Mouse (Mus musculus) megakaryocyte, embryonic 14.5 days (primary cell): Measurements from ENCODE around the gene Esyt1.

Source experiments
- FLI1 ChIP-seq: IDR thresholded peaks from 2 replicates; pipeline ENCODE4 v1.6.1; 2012; ENCODE audit warnings: low read length, inconsistent platforms, mixed read lengths
- GATA1 ChIP-seq: IDR thresholded peaks from 3 replicates; pipeline ENCODE4 v1.6.1; 2012; ENCODE audit warnings: mixed read lengths, low read length, inconsistent platforms, borderline replicate concordance

DNA sequence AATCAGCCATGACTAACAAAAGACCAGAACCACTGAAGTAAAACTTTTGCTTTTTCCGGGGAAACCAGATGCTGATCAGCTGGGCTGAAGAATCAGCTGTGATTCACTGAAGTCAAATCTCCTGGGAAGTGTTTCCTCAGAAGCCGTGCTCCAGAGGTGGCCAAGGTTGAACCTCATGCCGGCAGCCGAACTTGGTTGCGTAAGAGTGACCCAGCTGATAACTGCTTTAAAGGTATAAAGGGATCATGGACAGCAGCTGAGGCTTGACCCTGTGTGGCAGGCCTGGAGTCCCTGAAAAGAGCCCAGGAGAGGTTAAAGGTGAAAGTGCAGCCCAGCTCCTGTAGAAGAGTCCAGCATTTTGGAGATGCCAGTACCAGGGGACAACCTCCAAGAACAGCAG, 23.3 kb downstream of the Esyt1 start:
- TF ChIP-seq FLI1 (no peak), GATA1 (no peak)
